Mouse (Mus musculus) embryonic facial prominence, embryonic 10.5 days (tissue): Measurements from ENCODE around the gene Pigw. TPM values are rescaled to one million over a fixed set of nuclear protein-coding genes. Genes with fewer than 3 reads are reported as not detected.

Source experiments
- DNase-seq: peaks from one replicate; pipeline ENCODE4 v3.0.0-alpha.2; 2017; ENCODE audit warnings: low spot score
- H3K27ac ChIP-seq: fragments of 300-500 bp; sonication (generic); replicated peaks from 2 replicates; pipeline ENCODE4 v1.5.1; 2016; ENCODE audit warnings: mild to moderate bottlenecking
- H3K27me3 ChIP-seq: fragments of 300-500 bp; sonication (generic); replicated peaks from 2 replicates; pipeline ENCODE4 v1.6.1; 2016; ENCODE audit warnings: low read depth, mild to moderate bottlenecking; ENCODE audit not compliant: poor library complexity, severe bottlenecking
- H3K36me3 ChIP-seq: fragments of 300-500 bp; sonication (generic); replicated peaks from 2 replicates; pipeline ENCODE4 v1.6.1; 2016; ENCODE audit warnings: mild to moderate bottlenecking, moderate library complexity
- H3K4me1 ChIP-seq: fragments of 300-500 bp; sonication (generic); 2 replicates; pipeline ENCODE4 v1.6.1; 2016
- H3K4me3 ChIP-seq: fragments of 300-500 bp; sonication (generic); 2 replicates; pipeline ENCODE4 v1.5.1; 2016; ENCODE audit warnings: mild to moderate bottlenecking, moderate library complexity
- H3K9me3 ChIP-seq: fragments of 300-500 bp; sonication (generic); 2 replicates; pipeline ENCODE4 v1.6.1; 2016; ENCODE audit warnings: mild to moderate bottlenecking
- WGBS: fragments of 180-500 bp; shearing (Covaris S2); methylation state at CpG from one replicate; pipeline ENCODE4 v1.1.7; 2016; 5-methylcytosine and 5-hydroxymethylcytosine counted together
- polyA plus RNA-seq: library from polyadenylated mRNA; unstranded; fragments of >200 nt; fragmentation: Nextera tagmentation; extraction: Ambion mirVana; gene quantifications from 2 replicates; pipeline ENCODE4 v1.2.1, GENCODE M21; 2016

Pigw gene
- 2.5 and 2.8 TPM in 2 replicates for polyA plus RNA-seq

DNA sequence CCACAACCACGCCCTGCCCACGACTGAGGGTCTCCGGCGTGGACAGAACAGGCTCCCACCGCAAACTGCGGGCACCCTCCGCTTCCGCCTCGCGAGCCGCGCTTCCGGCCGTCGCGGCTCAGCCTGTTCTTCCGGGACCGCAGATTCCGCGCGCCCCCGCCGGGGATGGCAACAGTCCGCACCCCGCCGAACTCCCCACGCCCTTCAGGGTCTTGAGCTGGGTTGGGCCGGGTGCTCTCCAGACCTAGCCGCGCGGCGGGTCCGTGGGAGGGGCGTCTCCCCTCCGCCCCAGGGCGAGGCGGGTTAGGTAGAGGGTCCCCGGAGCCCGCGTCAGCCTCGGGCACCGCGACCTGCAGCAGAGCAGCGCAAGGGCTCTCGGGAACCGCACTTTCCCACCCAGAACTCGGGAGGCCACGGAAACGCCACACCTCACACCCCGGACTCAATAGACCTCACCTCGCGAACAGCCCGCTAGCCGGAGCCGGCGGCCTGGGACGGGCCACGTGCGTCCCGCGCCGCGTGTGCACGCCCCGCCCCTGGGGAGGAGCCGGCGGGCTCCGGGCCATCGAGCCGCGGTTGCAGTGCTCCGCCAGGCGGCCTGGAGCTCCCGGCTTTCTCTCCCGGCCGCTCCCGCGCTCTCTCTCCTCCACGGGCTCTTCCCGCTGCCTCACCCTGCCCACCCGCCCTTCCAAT is at the start of gene Pigw, which contains the start of gene Myo19:
Gene Pigw, minus strand, starts transcription at position 514 of the 693 bp plus-strand sequence.
Gene Myo19, plus strand, starts transcription at position 377 of the 693 bp plus-strand sequence.
- Histone ChIP-seq H3K36me3 (peaks cover 53% of the 10 kb centered on the region), H3K4me1 (peaks cover 27% of the 10 kb centered on the region), H3K9me3 (no peaks in the 10 kb centered on the region), H3K27ac (peak within 1 kb of the TSS; percentile 96), H3K4me3 (peak within 1 kb of the TSS; percentile 92), H3K27me3 (no peaks in the 10 kb centered on the region)
- DNase-seq, result peak; percentile 88
- WGBS, result under 1% methylated on average over 81 of the region's 81 CpGs

DNA sequence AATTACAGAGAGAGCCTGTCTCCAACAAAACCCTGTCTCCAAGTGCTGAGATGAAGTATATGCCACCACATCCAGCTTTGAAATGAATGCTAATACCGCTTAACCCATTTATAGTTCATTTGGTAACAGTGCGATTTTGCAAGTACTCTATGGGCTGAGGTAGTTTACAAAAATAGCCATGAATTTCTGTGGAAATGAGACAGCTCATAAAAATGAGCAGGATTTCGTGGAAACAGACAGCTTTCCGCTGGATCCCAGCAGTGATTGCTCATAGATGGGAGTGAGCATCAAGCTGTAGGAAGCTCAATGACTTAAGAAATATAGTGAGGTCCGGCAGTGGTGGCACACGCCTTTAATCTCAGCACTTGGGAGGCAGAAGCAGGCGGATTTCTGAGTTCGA is 40.9 kb upstream of the Pigw start:
- no peaks in the 10 kb centered on the region for H3K36me3 ChIP-seq
- no peaks in the 10 kb centered on the region for H3K9me3 ChIP-seq
- WGBS, result 85% methylated on average over 8 of the region's 8 CpGs

DNA sequence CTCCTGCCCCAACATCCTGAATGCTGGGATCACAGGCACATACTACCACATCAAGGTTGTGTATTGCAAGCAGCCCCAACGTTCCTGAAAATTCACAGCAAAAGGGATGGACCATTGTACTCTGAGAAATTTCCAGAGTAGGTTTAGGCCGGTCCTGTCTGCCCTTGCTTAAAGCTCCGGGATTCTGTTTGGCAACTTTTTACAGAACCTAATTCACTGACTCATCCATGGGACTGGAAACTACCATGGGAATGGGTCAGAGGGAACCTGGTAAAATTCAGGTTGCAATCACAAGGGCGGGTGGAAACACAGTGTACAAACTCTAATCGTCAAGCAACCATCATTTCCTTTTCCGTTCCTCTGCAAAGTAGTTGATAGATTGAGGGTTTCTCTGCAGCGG is 39.9 kb upstream of the Pigw start:
- H3K4me1 ChIP-seq, result peaks cover 18% of the 10 kb centered on the region
- no peak overlapping the region for H3K27ac ChIP-seq
- no peaks in the 10 kb centered on the region for H3K27me3 ChIP-seq
- no peaks in the 10 kb centered on the region for H3K9me3 ChIP-seq
- H3K4me3 ChIP-seq, result no peak overlapping the region
- 76% methylated on average over 7 of the region's 7 CpGs for WGBS
- no peaks in the 10 kb centered on the region for H3K36me3 ChIP-seq
- no peak for DNase-seq

More for the DNA sequence above, 40.9 kb upstream of the Pigw start:
- Histone ChIP-seq H3K4me1 (peaks cover 12% of the 10 kb centered on the region), H3K27ac (no peak overlapping the region), H3K4me3 (no peak overlapping the region), H3K27me3 (no peaks in the 10 kb centered on the region)
- DNase-seq, result no peak

DNA sequence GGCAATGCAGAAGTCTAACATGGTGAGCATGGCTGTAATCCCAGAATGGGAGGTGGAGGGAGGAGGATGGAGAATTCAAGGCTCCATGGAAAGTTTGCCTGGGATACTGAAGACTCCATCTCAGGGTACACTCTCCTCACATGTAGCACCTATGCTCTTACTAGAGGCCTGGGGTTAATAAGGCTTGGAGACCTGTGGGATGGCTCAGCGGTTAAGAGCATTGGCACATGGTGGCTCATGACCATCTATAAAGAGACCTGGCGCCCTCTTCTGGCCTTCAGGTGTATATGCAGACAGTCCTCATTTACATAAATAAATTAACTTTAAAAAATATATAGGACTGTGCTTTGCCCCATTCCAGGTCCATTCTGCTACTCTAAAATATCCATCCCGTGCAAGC is 39.2 kb upstream of the Pigw start:
- Histone ChIP-seq H3K36me3 (peaks cover 4% of the 10 kb centered on the region), H3K27ac (no peak overlapping the region), H3K9me3 (no peaks in the 10 kb centered on the region), H3K27me3 (no peaks in the 10 kb centered on the region), H3K4me3 (no peak overlapping the region), H3K4me1 (peaks cover 24% of the 10 kb centered on the region)
- peak; percentile 25 for DNase-seq
- 41% methylated on average over 3 of the region's 3 CpGs for WGBS

DNA sequence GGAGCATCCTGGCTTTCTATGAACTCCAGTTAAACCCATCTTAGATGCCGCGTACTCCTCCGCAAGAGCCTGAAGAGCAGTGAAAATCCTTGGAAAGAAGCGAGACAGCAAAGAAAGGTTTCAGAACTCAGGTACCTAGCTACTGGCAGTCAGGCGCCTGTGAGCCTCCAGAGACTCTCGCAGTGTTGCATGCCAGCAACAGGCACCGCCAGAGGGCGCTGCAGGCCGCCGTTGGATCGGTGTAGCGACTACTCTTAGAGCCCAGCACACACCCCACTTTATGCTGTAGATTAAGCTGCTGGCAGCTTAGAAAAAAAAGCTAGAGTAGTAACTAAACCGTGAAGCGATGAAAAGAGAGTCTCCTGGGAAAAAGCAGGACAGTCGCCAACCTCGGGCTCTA is 38.3 kb upstream of the Pigw start:
- DNase-seq, result peak; percentile 90
- WGBS, result 7% methylated on average over 16 of the region's 16 CpGs
- Histone ChIP-seq H3K4me3 (peak overlapping the region; percentile 28; the same call in 1 of the 2 replicates), H3K27me3 (no peaks in the 10 kb centered on the region), H3K4me1 (peaks cover 27% of the 10 kb centered on the region), H3K27ac (no peak overlapping the region), H3K36me3 (peaks cover 13% of the 10 kb centered on the region), H3K9me3 (no peaks in the 10 kb centered on the region)

DNA sequence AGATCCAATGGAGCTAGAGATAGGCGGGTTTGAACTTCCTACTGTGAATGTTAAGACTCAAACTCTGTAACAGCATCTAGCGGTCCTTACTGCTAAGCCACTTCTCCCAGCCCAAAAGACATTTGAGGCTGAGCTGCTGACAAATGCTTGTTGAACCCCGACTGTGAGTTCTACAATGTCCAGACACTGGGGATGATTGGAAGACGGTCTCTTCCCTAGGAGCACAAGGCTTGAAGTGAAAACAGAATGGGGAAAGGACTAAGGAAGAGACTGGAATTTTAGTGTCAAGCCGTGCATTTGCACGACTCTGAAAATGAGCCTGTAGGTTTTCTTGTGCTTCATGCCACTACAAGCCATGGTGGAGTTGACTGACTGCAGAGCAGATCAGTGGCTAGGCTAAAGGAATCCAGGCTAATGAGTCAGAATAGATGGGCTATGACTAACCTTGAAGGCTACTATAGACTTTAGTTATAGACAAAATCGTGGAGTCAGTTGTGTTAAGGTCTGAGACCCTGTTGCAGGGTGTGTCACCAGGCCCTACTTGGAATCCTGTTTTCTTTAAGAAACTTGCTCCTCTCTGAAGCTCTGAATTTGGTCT is 36.7 kb upstream of the Pigw start:
- H3K27ac ChIP-seq, result peak overlapping the region; percentile 86; the same call in 1 of the 2 replicates
- peak overlapping the region; percentile 97 for H3K4me3 ChIP-seq
- no peaks in the 10 kb centered on the region for H3K9me3 ChIP-seq
- DNase-seq, result no peak
- peaks cover 29% of the 10 kb centered on the region for H3K36me3 ChIP-seq
- WGBS, result 64% methylated on average over 7 of the region's 7 CpGs
- H3K4me1 ChIP-seq, result peaks cover 27% of the 10 kb centered on the region
- no peaks in the 10 kb centered on the region for H3K27me3 ChIP-seq

DNA sequence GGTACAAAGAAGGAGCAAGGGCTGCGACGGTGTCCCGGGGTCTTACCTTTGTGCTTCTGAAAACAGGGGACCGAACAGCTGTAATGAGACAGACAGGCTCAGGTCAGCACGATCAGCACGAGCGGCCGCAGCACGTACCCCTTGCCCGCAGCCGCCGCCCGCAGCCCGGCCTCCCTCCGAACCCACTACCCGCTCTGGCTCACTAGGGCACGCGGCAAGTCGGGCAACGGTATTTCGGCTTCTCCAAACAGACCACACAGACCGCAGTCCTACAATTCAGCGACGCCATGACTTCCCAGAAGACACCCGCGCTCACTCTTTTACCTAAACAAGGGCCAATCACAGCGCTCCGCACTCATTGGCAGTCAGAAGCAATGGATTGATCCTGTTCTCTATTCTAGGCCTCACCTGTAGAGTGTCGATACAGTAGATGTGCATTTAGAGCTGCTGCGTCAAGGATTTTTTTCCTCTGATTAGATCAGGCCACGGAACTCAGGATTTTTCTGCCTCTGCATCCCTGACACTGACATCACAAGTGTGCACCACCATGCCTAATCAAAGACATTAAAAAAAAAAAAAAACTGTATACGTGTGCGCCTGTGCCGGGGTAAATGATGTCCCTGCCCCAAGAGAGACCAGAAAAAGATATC is 36.1 kb upstream of the Pigw start, which contains the start of gene Znhit3:
Gene Znhit3, minus strand, starts transcription at position 314 of the 650 bp plus-strand sequence.
- WGBS, result 3% methylated on average over 34 of the region's 34 CpGs
- H3K27me3 ChIP-seq, result no peaks in the 10 kb centered on the region
- DNase-seq, result peak; percentile 84
- H3K4me3 ChIP-seq, result peak within 1 kb of the TSS; percentile 97
- peaks cover 27% of the 10 kb centered on the region for H3K4me1 ChIP-seq
- no peaks in the 10 kb centered on the region for H3K9me3 ChIP-seq
- H3K27ac ChIP-seq, result peak within 1 kb of the TSS; percentile 86
- H3K36me3 ChIP-seq, result peaks cover 35% of the 10 kb centered on the region

DNA sequence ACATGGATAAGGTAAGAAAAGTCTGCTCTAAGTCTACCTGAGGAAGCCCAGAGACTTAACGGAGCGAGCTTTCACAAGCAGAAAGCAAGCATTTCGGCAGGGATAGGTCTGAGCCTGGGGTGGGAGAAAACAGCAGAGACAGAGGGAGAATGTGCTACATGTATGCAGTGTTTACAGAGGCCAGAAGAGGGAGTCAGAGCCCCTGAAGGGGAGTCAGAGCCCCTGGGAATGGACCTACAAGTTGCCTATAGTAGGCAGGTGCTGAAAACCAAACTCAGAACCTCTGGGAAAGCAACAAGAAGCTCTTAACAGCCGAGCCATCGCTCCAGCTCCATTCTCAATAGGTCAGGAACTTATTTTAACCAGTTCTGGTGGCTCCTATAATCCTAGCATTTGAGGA is 34.6 kb upstream of the Pigw start:
- Histone ChIP-seq H3K4me3 (peak overlapping the region; percentile 97), H3K27ac (no peak overlapping the region), H3K4me1 (peaks cover 27% of the 10 kb centered on the region), H3K36me3 (peaks cover 50% of the 10 kb centered on the region), H3K27me3 (no peaks in the 10 kb centered on the region), H3K9me3 (no peaks in the 10 kb centered on the region)
- 84% methylated on average over 5 of the region's 5 CpGs for WGBS
- DNase-seq, result no peak

DNA sequence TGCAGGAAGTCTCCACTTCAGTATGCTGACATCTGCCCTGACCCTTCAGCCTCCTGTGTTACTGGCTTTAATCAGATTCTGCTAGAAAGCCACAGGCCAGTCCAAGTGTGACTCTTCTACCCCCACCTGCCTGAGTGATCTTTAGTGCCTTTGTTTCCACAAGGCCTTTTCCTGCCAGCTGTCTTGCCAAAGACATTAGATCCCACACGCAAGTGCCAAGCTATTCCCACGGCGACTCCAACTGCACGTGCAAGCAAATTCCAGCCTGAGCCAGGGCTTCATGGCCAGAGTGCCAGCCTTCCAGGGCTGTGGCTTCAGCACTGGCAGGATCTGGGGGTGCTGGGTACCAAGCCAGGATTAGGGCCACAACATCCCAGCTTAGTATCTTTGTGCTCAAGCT is 30.3 kb upstream of the Pigw start:
- no peaks in the 10 kb centered on the region for H3K9me3 ChIP-seq
- no peak overlapping the region for H3K4me3 ChIP-seq
- H3K36me3 ChIP-seq, result peaks cover 93% of the 10 kb centered on the region
- H3K4me1 ChIP-seq, result peaks cover 14% of the 10 kb centered on the region
- H3K27ac ChIP-seq, result no peak overlapping the region
- 79% methylated on average over 4 of the region's 4 CpGs for WGBS
- no peaks in the 10 kb centered on the region for H3K27me3 ChIP-seq
- DNase-seq, result no peak

DNA sequence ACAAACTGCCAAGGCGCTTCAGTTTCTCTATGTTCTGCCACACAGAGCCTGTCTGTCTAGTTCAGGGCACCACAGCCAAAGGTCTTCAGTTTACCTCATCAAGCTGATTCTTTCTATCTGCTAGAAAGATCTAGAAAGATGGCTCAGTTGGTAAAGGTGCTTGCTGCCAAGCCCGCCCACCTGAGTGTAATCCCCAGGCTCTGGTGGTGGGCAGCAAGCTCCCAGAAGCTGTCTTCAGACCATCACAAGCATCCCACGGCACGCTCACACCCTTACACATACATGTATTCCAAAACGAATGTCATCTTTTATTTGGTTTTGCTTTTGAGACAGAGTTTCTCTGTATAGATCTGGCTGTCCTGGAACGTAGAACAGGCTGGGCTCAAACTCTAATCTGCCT is 28.4 kb upstream of the Pigw start:
- WGBS, result 92% methylated on average over 6 of the region's 6 CpGs
- H3K27me3 ChIP-seq, result no peaks in the 10 kb centered on the region
- peaks cover 100% of the 10 kb centered on the region for H3K36me3 ChIP-seq
- H3K4me3 ChIP-seq, result no peak overlapping the region
- H3K4me1 ChIP-seq, result no peaks in the 10 kb centered on the region
- no peak overlapping the region for H3K27ac ChIP-seq
- no peak for DNase-seq
- no peaks in the 10 kb centered on the region for H3K9me3 ChIP-seq

DNA sequence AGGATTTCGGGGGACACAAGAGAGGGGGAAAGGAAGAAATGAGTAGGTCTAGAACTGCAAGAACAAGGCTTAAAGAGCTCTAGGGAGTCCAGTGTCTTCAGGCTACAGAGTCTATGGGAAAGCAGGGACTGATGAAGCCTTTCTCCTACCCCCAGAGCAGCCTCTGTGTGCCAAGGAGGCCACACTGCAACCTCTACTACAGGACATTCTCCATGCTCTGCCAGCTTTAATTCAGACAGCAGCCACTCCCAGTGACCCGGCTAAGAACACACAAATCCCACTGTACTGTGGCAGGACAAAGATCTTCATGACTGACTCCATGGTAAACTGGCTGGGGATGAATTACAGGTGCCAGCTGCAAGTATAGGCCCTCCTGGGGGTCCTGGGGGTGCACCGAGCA is 27.0 kb upstream of the Pigw start:
- no peak for DNase-seq
- Histone ChIP-seq H3K27me3 (no peaks in the 10 kb centered on the region), H3K4me1 (no peaks in the 10 kb centered on the region), H3K9me3 (no peaks in the 10 kb centered on the region), H3K4me3 (no peak overlapping the region), H3K27ac (no peak overlapping the region), H3K36me3 (peaks cover 100% of the 10 kb centered on the region)
- 79% methylated on average over 3 of the region's 3 CpGs for WGBS

DNA sequence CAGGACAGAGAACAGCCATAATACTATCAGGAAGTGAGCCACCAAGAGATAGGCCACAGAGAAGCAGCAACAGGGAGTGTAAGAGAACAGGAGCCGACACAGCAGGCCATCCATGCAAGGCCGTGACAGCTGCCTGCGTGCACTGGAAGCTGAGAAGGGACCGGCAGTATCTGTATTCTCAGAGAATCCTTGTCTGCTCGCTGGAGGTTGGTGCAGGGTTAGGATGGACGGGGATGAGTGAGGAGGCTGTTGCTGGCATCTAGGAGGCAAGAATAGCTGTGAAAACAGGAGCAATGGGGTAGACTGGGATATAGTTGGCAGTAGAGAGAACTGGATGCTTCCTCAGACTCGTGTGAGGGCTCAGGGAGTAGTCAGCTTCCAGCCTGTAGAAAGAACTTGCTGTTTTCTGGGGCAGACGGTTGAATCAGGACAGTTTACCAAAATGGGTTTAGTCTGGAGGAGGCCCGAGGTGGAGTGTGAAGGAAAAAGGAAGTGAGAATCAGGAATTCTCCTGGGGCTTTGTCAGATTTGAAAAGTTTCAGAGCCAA is 24.6 kb upstream of the Pigw start:
- Histone ChIP-seq H3K4me3 (no peak overlapping the region), H3K27me3 (no peaks in the 10 kb centered on the region), H3K27ac (no peak overlapping the region), H3K4me1 (no peaks in the 10 kb centered on the region), H3K9me3 (no peaks in the 10 kb centered on the region), H3K36me3 (peaks cover 100% of the 10 kb centered on the region)
- 85% methylated on average over 9 of the region's 9 CpGs for WGBS
- DNase-seq, result no peak
